Mouse (Mus musculus) embryonic facial prominence, embryonic 13.5 days (tissue): ENCODE data around the gene Ick. TPM values are rescaled to one million over a fixed set of nuclear protein-coding genes. Genes with fewer than 3 reads are reported as not detected.
"Not testable (repeated sequence)": the region's sequence is repeated elsewhere in the genome, so short reads cannot be mapped to it uniquely, and the experiment has no call there.

Experiments used
- ATAC-seq: fragments of 200-750 bp; cut with Nextera tagmentation; 2 replicates; pipeline ENCODE4 v1.8.0; 2017; ENCODE audit warnings: low read depth; ENCODE audit not compliant: insufficient number of reproducible peaks, insufficient read depth, low FRiP score, low TSS enrichment
- H3K27ac ChIP-seq: fragments of 300-500 bp; sonication (generic); 2 replicates; pipeline ENCODE4 v1.5.1; 2015; ENCODE audit warnings: moderate library complexity, mild to moderate bottlenecking, inconsistent platforms
- H3K27me3 ChIP-seq: fragments of 300-500 bp; sonication (generic); 2 replicates; pipeline ENCODE4 v1.6.1; 2015; ENCODE audit warnings: mild to moderate bottlenecking, inconsistent platforms
- H3K36me3 ChIP-seq: fragments of 300-500 bp; sonication (generic); 2 replicates; pipeline ENCODE4 v1.6.1; 2015; ENCODE audit warnings: mild to moderate bottlenecking, inconsistent platforms
- H3K4me1 ChIP-seq: fragments of 300-500 bp; sonication (generic); 2 replicates; pipeline ENCODE4 v1.6.1; 2015; ENCODE audit warnings: inconsistent platforms
- H3K4me2 ChIP-seq: fragments of 300-500 bp; sonication (generic); 2 replicates; pipeline ENCODE4 v1.6.1; 2015; ENCODE audit warnings: moderate library complexity, mild to moderate bottlenecking, inconsistent platforms
- H3K4me3 ChIP-seq: fragments of 300-500 bp; sonication (generic); 2 replicates; pipeline ENCODE4 v1.5.1; 2015; ENCODE audit warnings: mild to moderate bottlenecking, inconsistent platforms
- H3K9ac ChIP-seq: fragments of 300-500 bp; sonication (generic); 2 replicates; pipeline ENCODE4 v1.6.1; 2015; ENCODE audit warnings: mild to moderate bottlenecking, inconsistent platforms
- H3K9me3 ChIP-seq: fragments of 300-500 bp; sonication (generic); 2 replicates; pipeline ENCODE4 v1.6.1; 2016; ENCODE audit warnings: inconsistent platforms
- WGBS: fragments of 180-500 bp; shearing (Covaris S2); methylation state at CpG from one replicate; pipeline ENCODE4 v1.1.7; 2015; ENCODE audit warnings: mixed read lengths; 5-methylcytosine and 5-hydroxymethylcytosine counted together
- polyA plus RNA-seq: library from polyadenylated mRNA; unstranded; fragments of >200 nt; fragmentation: Nextera tagmentation; extraction: Ambion mirVana; gene quantifications from 2 replicates; pipeline ENCODE4 v1.2.1, GENCODE M21; 2015

Ick gene
- 34.2 and 34.5 TPM in 2 replicates for polyA plus RNA-seq

GRCm38 (mm10) chr9:78108796-78109239, at the start of gene Ick, which contains the start of gene Fbxo9:
Ick (plus strand) TSS chr9:78109192.
Fbxo9 (minus strand) TSS chr9:78109065.
- peak within 1 kb of the TSS; percentile 91 for H3K4me3 ChIP-seq
- peak; percentile 89 for ATAC-seq

GRCm38 (mm10) chr9:78059525-78060120, 49.4 kb upstream of the Ick start:
- Histone ChIP-seq H3K27ac (no peak overlapping the region), H3K4me3 (no peak overlapping the region), H3K9ac (no peak overlapping the region), H3K4me1 (peaks cover 13% of the 10 kb centered on the region), H3K27me3 (no peaks in the 10 kb centered on the region), H3K4me2 (no peak overlapping the region), H3K36me3 (no peaks in the 10 kb centered on the region), H3K9me3 (no peaks in the 10 kb centered on the region)
- 77% methylated on average over 16 of the region's 16 CpGs for WGBS
- ATAC-seq = no peak

More at GRCm38 (mm10) chr9:78108796-78109239, at the start of gene Ick, which contains the start of gene Fbxo9:
- WGBS = under 1% methylated on average over 20 of the region's 20 CpGs
- peak within 1 kb of the TSS; percentile 89 for H3K4me2 ChIP-seq
- H3K4me1 ChIP-seq = peaks cover 25% of the 10 kb centered on the region
- H3K9ac ChIP-seq = peak within 1 kb of the TSS; percentile 93
- peaks cover 4% of the 10 kb centered on the region; the same call in 1 of the 2 replicates for H3K36me3 ChIP-seq
- H3K9me3 ChIP-seq = no peaks in the 10 kb centered on the region
- H3K27ac ChIP-seq = peak within 1 kb of the TSS; percentile 95
- no peaks in the 10 kb centered on the region for H3K27me3 ChIP-seq

DNA sequence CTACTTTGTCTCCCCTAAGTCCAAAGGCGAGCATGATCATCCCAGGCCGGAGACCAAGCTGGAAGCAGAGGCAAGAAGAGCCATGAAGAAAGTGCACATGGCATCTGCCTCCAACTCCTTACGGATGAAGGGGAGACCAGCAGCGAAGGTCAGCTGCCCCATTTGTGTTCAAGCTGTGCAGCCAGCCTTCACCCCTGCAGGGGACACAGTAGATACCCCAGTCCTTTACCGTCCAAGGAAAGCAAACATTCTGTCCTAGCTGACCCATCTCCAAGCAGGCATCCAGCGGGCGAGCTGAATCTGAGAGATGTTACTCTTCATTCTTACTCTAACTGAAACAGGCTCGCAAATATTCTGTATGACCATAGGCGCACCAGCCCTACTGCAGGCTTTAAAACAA, 46.6 kb upstream of the Ick start:
- H3K4me1 ChIP-seq = peaks cover 14% of the 10 kb centered on the region

GRCm38 (mm10) chr9:78064121-78064520, 44.9 kb upstream of the Ick start:
- Histone ChIP-seq H3K9me3 (no peaks in the 10 kb centered on the region), H3K4me2 (peak overlapping the region; percentile 26), H3K36me3 (no peaks in the 10 kb centered on the region), H3K27ac (no peak overlapping the region), H3K9ac (no peak overlapping the region), H3K27me3 (no peaks in the 10 kb centered on the region), H3K4me3 (no peak overlapping the region), H3K4me1 (peaks cover 14% of the 10 kb centered on the region)
- ATAC-seq = no peak
- WGBS = 37% methylated on average over 10 of the region's 10 CpGs

More for the DNA sequence above, 46.6 kb upstream of the Ick start:
- no peak for ATAC-seq
- Histone ChIP-seq H3K27ac (no peak overlapping the region), H3K4me3 (no peak overlapping the region), H3K36me3 (no peaks in the 10 kb centered on the region), H3K4me2 (no peak overlapping the region), H3K9ac (no peak overlapping the region), H3K9me3 (no peaks in the 10 kb centered on the region), H3K27me3 (no peaks in the 10 kb centered on the region)
- WGBS = 84% methylated on average over 9 of the region's 9 CpGs

DNA sequence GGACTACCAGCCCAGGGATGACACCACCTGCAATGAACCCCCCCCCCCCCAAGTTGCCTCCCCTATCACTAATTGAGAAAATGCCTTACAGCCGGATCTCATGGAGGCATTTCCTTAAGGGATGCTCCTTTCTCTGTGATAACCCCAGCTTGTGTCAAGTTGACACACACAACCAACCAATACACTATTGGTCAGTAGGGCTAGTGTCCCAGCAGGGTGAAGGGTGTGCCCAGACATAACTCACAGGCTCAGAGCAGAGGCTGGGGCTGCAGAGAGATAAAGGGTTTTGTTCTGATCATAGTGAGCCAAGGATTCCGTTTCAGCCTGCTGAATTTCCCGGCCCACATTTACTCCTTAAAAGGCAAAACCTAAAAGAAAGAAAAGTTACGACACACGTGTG, 38.5 kb upstream of the Ick start:
- no peaks in the 10 kb centered on the region for H3K9me3 ChIP-seq
- no peaks in the 10 kb centered on the region for H3K27me3 ChIP-seq
- no peak overlapping the region for H3K9ac ChIP-seq
- no peak overlapping the region for H3K27ac ChIP-seq
- H3K4me3 ChIP-seq = no peak overlapping the region
- WGBS = 68% methylated on average over 5 of the region's 5 CpGs
- ATAC-seq = no peak
- H3K36me3 ChIP-seq = no peaks in the 10 kb centered on the region
- no peak overlapping the region for H3K4me2 ChIP-seq
- no peaks in the 10 kb centered on the region for H3K4me1 ChIP-seq

DNA sequence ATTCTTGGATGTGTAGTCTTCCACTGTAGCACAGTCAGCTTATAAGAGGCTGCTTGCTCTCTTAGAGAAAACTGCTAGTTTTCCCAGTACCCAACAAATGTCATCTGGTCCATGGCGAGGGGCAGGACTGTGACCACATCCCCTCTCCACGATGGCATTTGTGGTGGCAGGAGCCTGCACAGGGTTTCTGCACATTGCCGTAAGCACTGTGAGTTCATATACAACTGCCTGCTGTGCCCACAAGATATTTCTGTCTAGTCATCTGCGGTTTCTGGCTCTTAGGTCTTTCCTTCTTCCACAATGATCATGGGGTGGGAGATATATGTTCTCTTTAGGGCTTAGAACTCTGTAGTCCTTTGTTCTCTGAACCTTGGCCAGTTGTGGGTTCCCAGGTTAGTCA, 37.4 kb upstream of the Ick start:
- no peaks in the 10 kb centered on the region for H3K27me3 ChIP-seq
- no peaks in the 10 kb centered on the region for H3K9me3 ChIP-seq
- H3K4me1 ChIP-seq = no peaks in the 10 kb centered on the region
- no peak for ATAC-seq
- no peak overlapping the region for H3K9ac ChIP-seq
- no peak overlapping the region for H3K4me3 ChIP-seq
- no peak overlapping the region for H3K4me2 ChIP-seq
- no peak overlapping the region for H3K27ac ChIP-seq
- WGBS = 92% methylated on average over 4 of the region's 4 CpGs
- no peaks in the 10 kb centered on the region for H3K36me3 ChIP-seq

GRCm38 (mm10) chr9:78073291-78073690, 35.7 kb upstream of the Ick start:
- not testable (repeated sequence) for H3K27me3 ChIP-seq, H3K4me2 ChIP-seq, ATAC-seq, H3K4me1 ChIP-seq, H3K9me3 ChIP-seq, H3K36me3 ChIP-seq, H3K4me3 ChIP-seq, H3K27ac ChIP-seq, H3K9ac ChIP-seq
- WGBS = 88% methylated on average over 3 of the region's 3 CpGs

DNA sequence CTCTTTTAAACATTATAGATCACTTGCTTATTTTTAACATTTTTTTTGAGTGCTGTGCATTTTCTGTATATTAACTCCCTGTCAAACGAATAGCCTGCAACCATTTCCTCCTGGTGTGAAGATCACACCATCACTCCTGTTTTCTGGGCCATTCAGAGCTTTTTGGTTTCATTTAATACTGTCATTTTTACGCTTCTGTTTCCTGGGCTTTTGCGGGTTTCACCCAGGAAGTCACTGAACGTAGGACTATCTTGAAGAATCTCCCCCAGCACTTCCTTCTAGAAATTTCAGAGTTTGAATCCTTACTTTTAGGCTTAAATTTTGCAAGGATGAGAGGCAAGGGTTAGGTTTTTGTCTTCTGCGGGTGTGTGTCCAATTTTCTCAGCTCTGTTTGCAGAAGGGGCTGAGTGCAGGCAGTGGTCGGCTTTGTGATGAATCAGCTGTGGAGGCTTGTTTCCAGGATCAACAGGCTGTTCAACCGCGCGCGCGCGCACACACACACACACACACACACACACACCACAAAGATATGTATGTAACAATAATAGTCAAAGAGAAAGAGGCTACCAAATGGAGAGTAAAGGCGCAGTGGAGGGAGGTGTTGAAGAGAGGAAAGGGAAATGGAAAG, 35.2 kb upstream of the Ick start:
- no peak overlapping the region for H3K4me3 ChIP-seq
- no peaks in the 10 kb centered on the region for H3K4me1 ChIP-seq
- no peaks in the 10 kb centered on the region for H3K9me3 ChIP-seq
- whole genome bisulfite sequencing = 89% methylated on average over 13 of the region's 13 CpGs
- no peaks in the 10 kb centered on the region for H3K36me3 ChIP-seq
- H3K4me2 ChIP-seq = no peak overlapping the region
- H3K27me3 ChIP-seq = no peaks in the 10 kb centered on the region
- no peak overlapping the region for H3K27ac ChIP-seq
- H3K9ac ChIP-seq = no peak overlapping the region
- no peak for ATAC-seq

GRCm38 (mm10) chr9:78075256-78075655, 33.7 kb upstream of the Ick start:
- 89% methylated on average over 3 of the region's 3 CpGs for WGBS
- H3K4me3 ChIP-seq = no peak overlapping the region
- no peak for ATAC-seq
- H3K27ac ChIP-seq = no peak overlapping the region
- H3K36me3 ChIP-seq = no peaks in the 10 kb centered on the region; the same call in 1 of the 2 replicates
- no peaks in the 10 kb centered on the region for H3K9me3 ChIP-seq
- H3K4me1 ChIP-seq = no peaks in the 10 kb centered on the region
- no peak overlapping the region for H3K4me2 ChIP-seq
- H3K27me3 ChIP-seq = no peaks in the 10 kb centered on the region
- H3K9ac ChIP-seq = no peak overlapping the region

- no peaks in the 10 kb centered on the region for H3K4me1 ChIP-seq
- no peak overlapping the region for H3K4me3 ChIP-seq
- no peak; the same call in 1 of the 2 replicates for ATAC-seq
- H3K36me3 ChIP-seq = peaks cover 17% of the 10 kb centered on the region
- H3K9me3 ChIP-seq = no peaks in the 10 kb centered on the region
- H3K27ac ChIP-seq = no peak overlapping the region
- H3K27me3 ChIP-seq = no peaks in the 10 kb centered on the region
- no peak overlapping the region for H3K9ac ChIP-seq
- 25% methylated on average over 2 of the region's 2 CpGs for WGBS
- H3K4me2 ChIP-seq = no peak overlapping the region
Observed at GRCm38 (mm10) chr9:78078240-78078639, 30.8 kb upstream of the Ick start.

DNA sequence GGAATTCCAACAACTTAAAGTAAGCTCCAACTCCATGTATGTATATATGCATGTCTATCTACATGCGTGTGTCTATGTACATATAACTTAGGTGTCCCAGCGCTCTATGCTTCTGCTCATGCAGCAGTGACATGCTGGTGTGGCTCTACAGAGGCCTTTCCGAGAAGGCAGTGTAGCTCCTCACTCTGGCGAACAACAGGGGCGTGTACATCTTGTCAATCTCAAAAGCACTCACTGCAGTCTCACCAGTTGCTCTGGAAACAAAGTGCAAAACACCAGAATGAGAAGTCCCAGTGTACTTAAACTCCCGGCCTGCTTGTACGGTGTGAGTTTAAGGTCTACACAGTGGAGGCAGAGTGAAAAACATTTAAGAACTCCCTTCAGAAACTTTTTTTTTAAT, 27.2 kb upstream of the Ick start:
- Histone ChIP-seq H3K4me2 (no peak overlapping the region), H3K4me3 (no peak overlapping the region), H3K36me3 (peaks cover 51% of the 10 kb centered on the region), H3K9me3 (no peaks in the 10 kb centered on the region), H3K9ac (no peak overlapping the region), H3K4me1 (no peaks in the 10 kb centered on the region), H3K27ac (no peak overlapping the region), H3K27me3 (no peaks in the 10 kb centered on the region)
- ATAC-seq = no peak
- 87% methylated on average over 7 of the region's 7 CpGs for WGBS

DNA sequence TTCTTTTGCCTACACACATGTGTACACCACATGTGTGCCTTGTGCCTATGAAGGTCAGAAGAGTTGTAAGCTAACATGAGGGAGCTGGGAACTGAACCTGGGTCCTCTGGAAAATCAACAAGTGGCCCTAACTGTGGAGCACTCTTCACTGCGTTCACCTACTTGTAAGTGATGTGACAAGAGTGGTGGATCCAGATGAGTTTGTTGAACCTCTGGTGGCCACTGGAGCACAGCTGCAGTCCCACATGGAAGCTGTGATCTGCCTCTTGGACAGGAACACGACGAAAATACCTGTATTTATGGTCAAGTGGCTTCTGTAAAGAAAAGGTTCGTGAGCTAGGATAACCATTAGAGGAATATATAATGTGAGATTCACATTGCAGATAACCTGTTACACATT, 24.7 kb upstream of the Ick start:
- Histone ChIP-seq H3K27ac (no peak overlapping the region), H3K4me2 (no peak overlapping the region), H3K4me1 (no peaks in the 10 kb centered on the region), H3K36me3 (peaks cover 70% of the 10 kb centered on the region), H3K9ac (no peak overlapping the region), H3K4me3 (no peak overlapping the region), H3K9me3 (no peaks in the 10 kb centered on the region), H3K27me3 (no peaks in the 10 kb centered on the region)
- no peak for ATAC-seq
- WGBS = 93% methylated on average over 4 of the region's 4 CpGs
